Mouse (Mus musculus) embryonic stem cell, embryonic (primary cell): ENCODE data around the gene Cdc7.

Source experiments
- CTCF ChIA-PET, 4 experiments: fragments of 300-600 bp in 2 of 4; fragments of 350-600 bp in 2 of 4; sonication (Branson Sonifier 250); formaldehyde crosslinking; loops; one replicate each; lab custom pipeline; 2022; ENCODE audit warnings: inconsistent platforms in 2 of 4; lab: Charles Lee
- POLR2A ChIA-PET, 4 experiments: fragments of 300-600 bp in 2 of 4; fragments of 350-600 bp in 2 of 4; sonication (Branson Sonifier 250); formaldehyde crosslinking; loops; one replicate each; lab custom pipeline; 2022; ENCODE audit warnings: antibody characterized with exemption in 4 of 4, inconsistent platforms in 1 of 4; lab: Charles Lee

Cdc7 gene

DNA sequence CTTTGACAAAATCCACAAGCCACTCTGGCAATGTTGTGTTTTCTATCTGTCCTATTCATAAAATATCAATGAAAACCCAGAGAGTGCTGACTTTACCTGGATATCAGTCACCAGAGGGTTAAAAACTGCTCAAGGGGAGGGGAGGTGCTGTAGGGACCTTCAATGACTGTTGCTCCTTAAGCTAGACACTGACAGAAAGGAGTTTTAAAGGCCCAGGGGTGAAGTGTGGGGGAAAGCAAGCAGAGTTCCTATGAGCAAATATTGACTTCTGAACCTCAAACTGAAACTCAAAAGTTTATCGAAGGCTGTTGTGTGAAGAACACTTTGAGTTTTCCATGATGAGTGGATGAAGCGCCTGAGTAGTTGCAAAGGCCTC, 50.9 kb downstream of the Cdc7 start:
- CTCF ChIA-PET: interaction anchor here in 2 of 4 experiments (0.6 to 0.9 kb wide), 2 partner anchors 200 to 274 kb away, joined by 3 to 5 read pairs; partner anchors contain the start of gene Tgfbr3 (in 1 of the 2)
- POLR2A ChIA-PET: interaction anchor here in 2 of 4 experiments (1.3 to 1.6 kb wide), 2 partner anchors 12 to 274 kb away, joined by 3 to 4 read pairs; partner anchors contain the start of gene Tgfbr3 (in 1 of the 2)

DNA sequence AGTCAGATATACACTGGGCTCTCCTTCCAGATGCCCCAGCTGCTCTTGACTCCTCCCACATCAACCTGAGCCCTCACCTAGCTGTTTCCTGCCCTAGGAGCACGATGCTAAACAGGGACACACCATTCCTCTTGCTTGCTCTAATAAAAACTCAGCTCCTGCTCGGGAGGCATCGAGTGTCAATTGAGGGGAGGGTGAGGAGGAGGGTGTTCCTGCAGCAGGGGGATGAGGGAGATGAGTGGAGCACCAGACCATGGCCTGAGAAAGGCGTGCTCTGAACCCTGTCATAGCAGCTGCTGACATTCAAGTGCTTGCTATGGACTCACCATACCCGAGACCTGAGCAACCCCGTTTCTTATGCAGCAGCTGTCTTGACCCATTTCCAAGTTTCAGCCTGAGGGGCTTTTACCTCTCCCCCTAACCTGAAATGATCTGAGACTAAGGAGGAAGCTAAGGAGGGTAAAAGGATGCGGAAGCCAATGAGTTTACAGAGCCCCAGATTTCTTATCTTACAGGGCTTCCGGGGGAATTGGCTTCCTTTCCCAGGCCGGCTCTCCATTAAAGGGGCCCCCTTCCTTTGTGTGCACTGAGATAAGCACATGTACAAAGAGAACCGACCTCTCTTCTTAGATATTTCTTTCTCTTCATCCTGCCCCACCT, 51.4 kb downstream of the Cdc7 start:
- CTCF ChIA-PET: interaction anchor here in 3 of 4 experiments (0.5 to 0.9 kb wide), 3 partner anchors 92 to 274 kb away, joined by 3 to 5 read pairs (median 5); partner anchors contain the start of gene Tgfbr3 (in 1 of the 3)
- POLR2A ChIA-PET: interaction anchor here in 2 of 4 experiments (1.2 to 1.6 kb wide), 3 partner anchors 12 to 274 kb away, joined by 3 to 4 read pairs (median 3); partner anchors contain the start of gene Tgfbr3 (in 1 of the 2)

DNA sequence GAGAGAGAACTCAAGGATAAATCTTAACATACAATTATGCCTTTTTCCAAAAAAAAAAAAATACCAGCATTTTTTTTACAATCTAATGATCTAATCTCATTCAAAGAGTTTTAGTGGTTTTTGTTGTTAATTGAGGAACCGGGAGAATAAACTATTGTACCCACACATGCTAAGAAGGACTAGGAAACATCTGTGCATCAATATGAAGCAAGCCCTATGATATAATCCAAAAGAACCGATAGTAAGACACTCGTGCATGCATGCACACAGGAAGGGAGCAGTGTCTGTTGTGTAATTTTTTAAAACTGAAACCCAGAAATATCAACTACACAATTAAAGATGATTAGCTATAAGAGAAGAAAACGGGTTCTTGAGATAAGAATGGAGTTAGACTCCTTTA, 52.4 kb downstream of the Cdc7 start:
- CTCF ChIA-PET: interaction anchor here in 1 of 4 experiments (0.6 kb wide), 1 partner anchor 164 kb away, joined by 3 read pairs; no protein-coding TSS in a partner anchor
- POLR2A ChIA-PET: interaction anchor here in 1 of 4 experiments (1.2 kb wide), 1 partner anchor 234 kb away, joined by 3 read pairs; no protein-coding TSS in a partner anchor

DNA sequence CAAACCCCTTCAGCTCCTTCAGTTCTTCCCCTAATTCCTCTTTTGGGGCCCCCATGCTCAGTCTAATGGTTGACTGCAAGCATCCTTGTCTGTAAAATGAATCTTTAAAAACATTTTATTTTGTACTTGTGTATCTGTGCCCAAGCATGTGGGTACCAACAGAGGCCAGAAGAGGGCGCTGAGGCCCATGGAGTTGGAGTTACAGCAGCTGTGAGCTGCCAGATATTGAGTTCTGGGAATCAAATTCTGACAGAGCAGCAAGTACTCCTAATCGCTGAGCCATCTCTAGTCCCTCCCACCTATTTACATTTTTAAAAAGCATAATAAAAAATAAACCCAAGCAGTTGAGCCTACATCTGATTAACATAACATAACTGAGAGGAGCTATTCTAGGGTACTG, 53.4 kb downstream of the Cdc7 start:
- POLR2A ChIA-PET: no interaction called here
- CTCF ChIA-PET: interaction anchor here in 3 of 4 experiments (0.5 to 1.4 kb wide), 12 partner anchors 14 to 709 kb away, joined by 3 to 5 read pairs (median 3); partner anchors contain the start of genes Gfi1 (in 1 of the 3) and Tgfbr3 (in 1 of the 3)

- POLR2A ChIA-PET: interaction anchor here in 1 of 4 experiments (0.7 kb wide), 1 partner anchor 132 kb away, joined by 3 read pairs; no protein-coding TSS in a partner anchor
- CTCF ChIA-PET: interaction anchor here in 1 of 4 experiments (0.7 kb wide), 1 partner anchor 34 kb away, joined by 3 read pairs; no protein-coding TSS in a partner anchor
These were observed 54.9 kb downstream of the Cdc7 start for GRCm38 (mm10) chr5:107019057-107019456.

DNA sequence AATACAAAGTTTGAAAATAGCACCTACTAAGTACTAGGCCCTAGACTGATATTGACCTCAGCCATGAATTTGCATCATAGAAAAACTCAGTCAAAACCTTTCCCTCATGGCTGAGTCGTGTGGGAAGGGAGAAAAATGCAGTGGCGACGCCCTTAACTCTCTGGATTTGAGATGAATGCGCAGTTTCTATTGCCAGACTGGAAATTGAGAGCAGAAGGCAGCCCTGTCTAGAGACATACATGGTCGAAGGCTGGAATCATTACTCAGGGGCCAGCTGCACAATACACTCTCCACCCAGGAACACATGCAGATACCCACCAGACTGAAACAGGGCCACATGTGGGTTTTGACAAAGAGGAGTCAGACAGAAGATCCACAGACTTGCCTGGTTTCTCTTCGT, 55.8 kb downstream of the Cdc7 start:
- ChIA-PET POLR2A (interaction anchor here in 1 of 4 experiments (1.0 kb wide), 1 partner anchor 268 kb away, joined by 3 read pairs; no protein-coding TSS in a partner anchor), CTCF (no interaction called here)

- ChIA-PET CTCF (no interaction called here), POLR2A (interaction anchor here in 1 of 4 experiments (1.0 kb wide), 1 partner anchor 267 kb away, joined by 3 read pairs; no protein-coding TSS in a partner anchor)
These were observed 56.2 kb downstream of the Cdc7 start for GRCm38 (mm10) chr5:107020366-107020765.

- CTCF ChIA-PET: interaction anchor here in 2 of 4 experiments (0.6 kb wide), 2 partner anchors 22 to 1004 kb away, joined by 3 read pairs; no protein-coding TSS in a partner anchor
- POLR2A ChIA-PET: interaction anchor here in 3 of 4 experiments (0.6 to 0.7 kb wide), 4 partner anchors 152 to 338 kb away, joined by 3 to 6 read pairs (median 4); no protein-coding TSS in a partner anchor
These were observed 57.4 kb downstream of the Cdc7 start for GRCm38 (mm10) chr5:107021291-107022063.

DNA sequence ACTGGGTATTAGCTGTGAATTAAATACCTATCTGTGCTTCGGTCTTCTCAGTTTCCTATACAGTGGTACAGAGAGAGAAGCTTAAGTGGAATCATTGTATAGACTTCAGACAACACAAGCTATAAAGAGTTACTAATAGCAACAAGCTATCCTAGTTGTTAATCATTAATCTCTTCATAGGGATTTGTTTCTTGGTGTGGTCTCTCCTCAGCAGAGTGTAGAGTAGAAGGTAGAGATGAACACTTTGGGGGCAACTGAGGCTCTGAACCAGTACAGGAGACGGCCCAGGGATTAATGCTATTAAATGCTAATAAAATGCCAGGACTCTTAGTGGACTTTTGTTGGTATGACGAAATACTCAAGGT, 57.9 kb downstream of the Cdc7 start:
- POLR2A ChIA-PET: interaction anchor here in 2 of 4 experiments (0.6 to 0.7 kb wide), 3 partner anchors 152 to 337 kb away, joined by 3 to 4 read pairs (median 4); no protein-coding TSS in a partner anchor
- CTCF ChIA-PET: interaction anchor here in 2 of 4 experiments (0.6 kb wide), 3 partner anchors 23 to 1003 kb away, joined by 3 read pairs; no protein-coding TSS in a partner anchor

- ChIA-PET CTCF (interaction anchor here in 1 of 4 experiments (0.5 kb wide), 1 partner anchor 297 kb away, joined by 3 read pairs; no protein-coding TSS in a partner anchor), POLR2A (interaction anchor here in 1 of 4 experiments (0.6 kb wide), 1 partner anchor 75 kb away, joined by 3 read pairs; no protein-coding TSS in a partner anchor)
These were observed 59.8 kb downstream of the Cdc7 start for GRCm38 (mm10) chr5:107023951-107024350.

DNA sequence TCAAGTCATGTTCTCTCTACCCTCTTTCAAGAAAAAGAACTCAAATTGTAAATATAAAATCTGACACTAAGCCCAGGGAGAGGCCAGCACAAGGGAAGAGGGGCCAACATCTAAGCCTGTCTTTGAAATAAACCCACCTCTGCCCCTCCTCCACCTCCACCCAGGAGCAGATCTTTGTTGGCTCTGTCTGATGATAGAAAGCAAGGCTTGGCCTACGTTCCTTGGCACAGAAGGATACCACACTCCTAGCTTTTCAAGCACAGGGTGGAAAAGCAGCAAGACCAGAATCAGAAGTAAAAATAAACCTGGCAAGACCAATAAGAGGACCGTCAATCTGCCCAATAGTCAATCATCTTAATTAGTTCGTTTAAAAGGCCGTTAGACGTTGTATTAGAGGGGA, 61.2 kb downstream of the Cdc7 start:
- ChIA-PET CTCF (no interaction called here), POLR2A (no interaction called here)

GRCm38 (mm10) chr5:107025809-107026208, 61.7 kb downstream of the Cdc7 start:
- CTCF ChIA-PET: no interaction called here
- POLR2A ChIA-PET: no interaction called here

- CTCF ChIA-PET: no interaction called here
- POLR2A ChIA-PET: interaction anchor here in 1 of 4 experiments (1.5 kb wide), 1 partner anchor 12 kb away, joined by 3 read pairs; no protein-coding TSS in a partner anchor
These were observed 63.5 kb downstream of the Cdc7 start for GRCm38 (mm10) chr5:107027616-107028015.

DNA sequence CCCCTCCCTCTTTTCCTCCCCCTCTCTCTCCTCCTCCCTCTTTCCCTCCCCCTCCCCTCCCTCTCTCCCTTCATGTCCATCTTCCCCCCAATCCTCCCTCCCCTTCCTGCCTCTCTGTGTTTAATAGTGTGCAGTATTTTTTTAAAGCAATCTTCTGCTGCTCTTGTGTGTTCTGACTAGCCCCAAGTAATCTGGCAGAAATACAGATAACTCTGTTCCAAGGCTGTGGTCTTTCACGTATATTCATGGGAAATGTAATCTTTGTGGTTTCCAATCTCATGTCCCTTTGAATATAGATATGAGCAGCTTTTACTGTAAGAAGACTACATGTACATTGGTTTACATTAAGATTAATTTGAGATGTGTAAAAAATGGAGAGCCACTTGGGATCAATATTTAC, 64.4 kb downstream of the Cdc7 start:
- ChIA-PET POLR2A (interaction anchor here in 1 of 4 experiments (0.6 kb wide), 1 partner anchor 40 kb away, joined by 3 read pairs; no protein-coding TSS in a partner anchor), CTCF (no interaction called here)

DNA sequence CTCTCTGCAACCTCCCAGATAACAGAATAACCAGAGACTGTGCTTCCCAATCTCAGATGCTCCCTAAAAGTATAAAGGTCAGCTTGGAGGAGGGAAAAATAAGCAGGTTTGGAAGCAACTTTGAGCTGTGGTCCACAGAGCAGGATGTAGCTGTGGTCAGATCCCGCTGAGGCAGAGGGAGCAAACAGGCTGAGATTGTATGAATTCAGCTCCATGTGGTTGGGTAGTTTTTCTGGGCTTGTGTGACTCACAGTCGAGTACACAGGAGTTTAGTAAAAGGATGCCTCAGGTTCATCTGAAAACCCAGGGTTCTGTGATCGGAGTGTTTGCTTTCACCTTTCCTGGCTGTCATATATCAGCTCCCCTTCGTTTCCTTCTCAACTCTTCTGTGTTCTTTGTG, 65.7 kb downstream of the Cdc7 start:
- ChIA-PET CTCF (interaction anchor here in 2 of 4 experiments (0.6 kb wide), 2 partner anchors 239 to 326 kb away, joined by 3 to 9 read pairs; no protein-coding TSS in a partner anchor), POLR2A (interaction anchor here in 1 of 4 experiments (0.7 kb wide), 1 partner anchor 72 kb away, joined by 3 read pairs; no protein-coding TSS in a partner anchor)

DNA sequence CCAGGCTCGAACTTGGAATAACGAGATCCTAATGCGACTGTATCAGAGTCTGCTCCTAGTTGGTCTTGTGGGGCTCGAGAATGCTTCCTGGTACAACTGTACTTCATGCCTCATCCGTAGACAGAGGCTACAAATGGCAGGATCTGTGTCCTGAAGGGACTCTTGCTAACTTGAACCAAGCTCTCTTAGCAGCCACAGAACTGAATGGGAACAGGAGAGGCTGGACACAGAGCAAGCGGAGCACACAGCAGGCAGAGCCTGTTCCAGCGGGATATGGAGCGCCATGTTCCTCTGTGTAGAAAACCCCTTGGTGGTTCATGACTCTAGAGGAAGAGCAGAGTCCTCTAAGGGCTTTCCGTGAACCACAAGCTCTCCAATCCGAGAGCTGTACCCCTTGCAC, 66.7 kb downstream of the Cdc7 start:
- POLR2A ChIA-PET: no interaction called here
- CTCF ChIA-PET: interaction anchor here in 1 of 4 experiments (1.6 kb wide), 1 partner anchor 13 kb away, joined by 3 read pairs; no protein-coding TSS in a partner anchor
